Mouse (Mus musculus) WW6 (cell line): ENCODE measurements around the gene Emid1.
A peak's percentile ranks its signal among the peaks of the same experiment; 100 is the strongest.
"Not testable (repeated sequence)": the region's sequence is repeated elsewhere in the genome, so short reads cannot be mapped to it uniquely, and the experiment has no call there.

Experiments
- DNase-seq: peaks from one replicate; pipeline ENCODE4 v3.0.0-alpha.2; 2013; ENCODE audit warnings: low read depth, low spot score

Gene Emid1

GRCm38 (mm10) chr11:5103986-5104509 lies 48.0 kb downstream of the Emid1 start:
- no peak for DNase-seq

- no peak for DNase-seq
These were observed 49.7 kb downstream of the Emid1 start for GRCm38 (mm10) chr11:5102384-5102783.

GRCm38 (mm10) chr11:5101641-5102040 lies 50.4 kb downstream of the Emid1 start:
- DNase-seq = no peak

GRCm38 (mm10) chr11:5100801-5101200 lies 51.3 kb downstream of the Emid1 start:
- DNase-seq = no peak

- no peak for DNase-seq
These were observed 51.8 kb downstream of the Emid1 start for GRCm38 (mm10) chr11:5100283-5100682.

- DNase-seq = peak; percentile 71
These were observed 52.4 kb downstream of the Emid1 start for GRCm38 (mm10) chr11:5099576-5100183.

GRCm38 (mm10) chr11:5098736-5099542 lies 53.1 kb downstream of the Emid1 start, which contains the start of the genes Rhbdd3 and Ewsr1:
Gene Rhbdd3, plus strand, starts transcription at chr11:5098926.
Gene Ewsr1, minus strand, starts transcription at chr11:5099266.
- peak; percentile 96 for DNase-seq

- no peak for DNase-seq
These were observed 53.9 kb downstream of the Emid1 start for GRCm38 (mm10) chr11:5098035-5098735.

- no peak for DNase-seq
These were observed 55.5 kb downstream of the Emid1 start for GRCm38 (mm10) chr11:5096480-5097020.

GRCm38 (mm10) chr11:5095877-5096276 lies 56.2 kb downstream of the Emid1 start:
- DNase-seq = no peak

- no peak for DNase-seq
These were observed 60.4 kb downstream of the Emid1 start for GRCm38 (mm10) chr11:5091706-5092105.

- DNase-seq = no peak
These were observed 62.9 kb downstream of the Emid1 start for GRCm38 (mm10) chr11:5089147-5089546.

GRCm38 (mm10) chr11:5076843-5077242 lies 75.2 kb downstream of the Emid1 start:
- not testable (repeated sequence) for DNase-seq

- DNase-seq = no peak
These were observed 76.3 kb downstream of the Emid1 start for GRCm38 (mm10) chr11:5075760-5076159.

GRCm38 (mm10) chr11:5074882-5075281 lies 77.2 kb downstream of the Emid1 start:
- no peak for DNase-seq

- DNase-seq = no peak
These were observed 83.7 kb downstream of the Emid1 start for GRCm38 (mm10) chr11:5068126-5068971.

- DNase-seq = no peak
These were observed 85.0 kb downstream of the Emid1 start for GRCm38 (mm10) chr11:5067063-5067462.

GRCm38 (mm10) chr11:5065056-5065821 lies 86.8 kb downstream of the Emid1 start, which contains the start of gene Gas2l1:
Gene Gas2l1, minus strand, starts transcription at chr11:5065327.
- DNase-seq = peak; percentile 92

GRCm38 (mm10) chr11:5064282-5065055 lies 87.6 kb downstream of the Emid1 start:
- DNase-seq = no peak
